Mouse (Mus musculus) heart, postnatal 0 days (tissue): ENCODE data around the gene Sesn3. TPM values are rescaled to one million over a fixed set of nuclear protein-coding genes. Genes with fewer than 3 reads are reported as not detected.

ENCODE experiments used
- ATAC-seq: fragments of 200-750 bp; cut with Nextera tagmentation; 2 replicates; pipeline ENCODE4 v1.8.0; 2017; ENCODE audit warnings: low read depth, moderate number of reproducible peaks, moderate library complexity; ENCODE audit not compliant: insufficient read depth
- DNase-seq: peaks from one replicate; pipeline ENCODE4 v3.0.0-alpha.2; 2016; ENCODE audit warnings: low spot score
- H3K27ac ChIP-seq: fragments of 300-500 bp; sonication (generic); 2 replicates; pipeline ENCODE4 v1.5.1; 2014; ENCODE audit warnings: low read depth, mild to moderate bottlenecking
- H3K27me3 ChIP-seq: fragments of 300-500 bp; sonication (generic); 2 replicates; pipeline ENCODE4 v1.6.1; 2014; ENCODE audit warnings: low read length, mixed read lengths; ENCODE audit not compliant: control insufficient read depth, insufficient read depth
- H3K36me3 ChIP-seq: fragments of 300-500 bp; sonication (generic); replicated peaks from 2 replicates; pipeline ENCODE4 v1.6.1; 2014; ENCODE audit warnings: low read length, mixed read lengths; ENCODE audit not compliant: control insufficient read depth, insufficient read depth
- H3K4me1 ChIP-seq: fragments of 300-500 bp; sonication (generic); 2 replicates; pipeline ENCODE4 v1.6.1; 2014; ENCODE audit warnings: antibody characterized with exemption; ENCODE audit not compliant: control insufficient read depth, insufficient read depth
- H3K4me2 ChIP-seq: fragments of 300-500 bp; sonication (generic); 2 replicates; pipeline ENCODE4 v1.6.1; 2014; ENCODE audit warnings: low read depth, mild to moderate bottlenecking, low read length, moderate library complexity
- H3K4me3 ChIP-seq: fragments of 300-500 bp; sonication (generic); 2 replicates; pipeline ENCODE4 v1.5.1; 2014; ENCODE audit warnings: low read depth, low read length
- H3K9ac ChIP-seq: fragments of 300-500 bp; sonication (generic); replicated peaks from 2 replicates; pipeline ENCODE4 v1.6.1; 2014; ENCODE audit warnings: low read depth, low read length, mixed read lengths
- H3K9me3 ChIP-seq: fragments of 300-500 bp; sonication (generic); replicated peaks from 2 replicates; pipeline ENCODE4 v1.6.1; 2016; ENCODE audit warnings: low read length; ENCODE audit not compliant: control insufficient read depth
- CTCF ChIP-seq: IDR thresholded peaks from 2 replicates; pipeline ENCODE4 v1.5.1; 2016; ENCODE audit warnings: antibody characterized with exemption, control low read depth, low read depth
- EP300 ChIP-seq: IDR thresholded peaks from 2 replicates; pipeline ENCODE4 v1.6.1; 2016; ENCODE audit warnings: antibody characterized with exemption, low read depth
- WGBS: fragments of 180-500 bp; shearing (Covaris S2); extraction: QIAGEN DNeasy Blood & Tissue Kit; methylation state at CpG from one replicate; pipeline ENCODE4 v1.1.7; 2014; 5-methylcytosine and 5-hydroxymethylcytosine counted together
- polyA plus RNA-seq: library from polyadenylated mRNA; unstranded; fragments of >200 nt; fragmentation: Nextera tagmentation; extraction: Ambion mirVana; gene quantifications from 2 replicates; pipeline ENCODE4 v1.2.1, GENCODE M21; 2015
- total RNA-seq: library from RNA; depleted of rRNA; stranded (reverse); fragments of >200 nt; gene quantifications from 2 replicates; pipeline ENCODE4 v1.2.3, GENCODE M21; 2014; ENCODE audit warnings: low replicate concordance

Gene Sesn3
- total and polyA plus RNA-seq, 2 experiments from 2014 or later = 5.7 to 17.0 TPM

DNA sequence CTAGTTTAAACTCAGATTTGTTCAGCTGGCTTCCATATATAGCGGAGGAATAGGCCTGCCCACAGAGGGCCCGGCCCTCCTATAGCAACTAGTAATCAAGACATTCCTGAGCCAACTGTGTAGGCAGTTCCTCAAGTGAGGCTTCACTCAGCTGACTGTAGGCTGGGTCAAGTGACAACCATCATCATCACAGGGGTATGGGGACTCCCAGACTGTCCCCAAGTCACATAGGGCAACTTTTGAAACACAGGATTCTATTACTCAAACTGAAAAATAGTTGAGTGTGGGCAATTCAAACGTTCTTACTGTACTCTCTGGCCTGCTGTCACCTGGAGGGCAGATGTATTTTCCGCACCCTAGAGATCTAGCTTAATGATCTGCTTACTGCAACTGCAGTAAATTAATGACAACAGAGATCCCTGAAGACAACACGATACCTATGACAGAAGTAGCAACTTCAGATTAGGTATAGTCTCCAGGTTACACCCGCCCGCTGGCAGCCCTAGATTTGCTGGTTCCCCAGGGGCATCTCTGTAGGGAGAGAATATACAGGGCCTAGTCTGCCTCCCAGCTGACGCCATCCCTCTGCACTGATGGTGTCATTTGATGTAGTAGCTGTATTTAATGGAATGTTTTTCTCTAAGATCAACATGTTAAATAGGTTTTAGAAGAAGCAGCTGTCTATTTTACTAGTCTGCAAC is 87.4 kb downstream of the Sesn3 start:
- DNase-seq (no peak), ATAC-seq (no peak)
- Histone ChIP-seq H3K9ac (no peak overlapping the region), H3K36me3 (no peaks in the 10 kb centered on the region), H3K4me2 (no peak overlapping the region), H3K9me3 (no peaks in the 10 kb centered on the region), H3K27ac (no peak overlapping the region), H3K4me3 (no peak overlapping the region), H3K27me3 (no peaks in the 10 kb centered on the region), H3K4me1 (no peaks in the 10 kb centered on the region; the same call in 1 of the 2 replicates)
- TF ChIP-seq CTCF (no peak), EP300 (no peak)
- WGBS = 87% methylated on average over 8 of the region's 8 CpGs

- no peaks in the 10 kb centered on the region for H3K27me3 ChIP-seq
- no peak overlapping the region for H3K9ac ChIP-seq
- no peak for DNase-seq
- no peaks in the 10 kb centered on the region; the same call in 1 of the 2 replicates for H3K4me1 ChIP-seq
- no peak overlapping the region for H3K4me2 ChIP-seq
- H3K4me3 ChIP-seq = no peak overlapping the region
- TF ChIP-seq CTCF (no peak), EP300 (no peak)
- no peaks in the 10 kb centered on the region for H3K36me3 ChIP-seq
- no peak overlapping the region for H3K27ac ChIP-seq
- no peak; the same call in 1 of the 2 replicates for ATAC-seq
- 77% methylated on average over 6 of the region's 6 CpGs for WGBS
- H3K9me3 ChIP-seq = no peaks in the 10 kb centered on the region
These were observed 88.7 kb downstream of the Sesn3 start for GRCm38 (mm10) chr9:14363540-14363939.

- H3K4me2 ChIP-seq = no peak overlapping the region
- H3K4me1 ChIP-seq = no peaks in the 10 kb centered on the region; the same call in 1 of the 2 replicates
- H3K9ac ChIP-seq = no peak overlapping the region
- no peak for DNase-seq
- ATAC-seq = no peak
- H3K27me3 ChIP-seq = no peaks in the 10 kb centered on the region
- 91% methylated on average over 9 of the region's 9 CpGs for WGBS
- no peak for TF ChIP-seq EP300
- no peak for TF ChIP-seq CTCF
- peak overlapping the region; percentile 73 for H3K27ac ChIP-seq
- H3K4me3 ChIP-seq = no peak overlapping the region
- H3K36me3 ChIP-seq = no peaks in the 10 kb centered on the region; the same call in 1 of the 2 replicates
- H3K9me3 ChIP-seq = no peaks in the 10 kb centered on the region
These were observed 89.9 kb downstream of the Sesn3 start for GRCm38 (mm10) chr9:14364719-14365118.

- DNase-seq (peak; percentile 9), ATAC-seq (peak; percentile 53; the same call in 1 of the 2 replicates)
- no peak overlapping the region for H3K4me3 ChIP-seq
- H3K36me3 ChIP-seq = no peaks in the 10 kb centered on the region; the same call in 1 of the 2 replicates
- H3K4me2 ChIP-seq = no peak overlapping the region
- 42% methylated on average over 4 of the region's 4 CpGs for WGBS
- H3K9me3 ChIP-seq = no peaks in the 10 kb centered on the region
- TF ChIP-seq CTCF (no peak), EP300 (no peak)
- peak overlapping the region; percentile 73 for H3K27ac ChIP-seq
- H3K9ac ChIP-seq = no peak overlapping the region
- H3K4me1 ChIP-seq = no peaks in the 10 kb centered on the region; the same call in 1 of the 2 replicates
- no peaks in the 10 kb centered on the region for H3K27me3 ChIP-seq
These were observed 90.7 kb downstream of the Sesn3 start for GRCm38 (mm10) chr9:14365481-14366125.

- H3K36me3 ChIP-seq = no peaks in the 10 kb centered on the region; the same call in 1 of the 2 replicates
- H3K27ac ChIP-seq = no peak overlapping the region
- no peak overlapping the region for H3K9ac ChIP-seq
- H3K27me3 ChIP-seq = no peaks in the 10 kb centered on the region
- H3K4me3 ChIP-seq = no peak overlapping the region
- no peak for ATAC-seq
- H3K4me2 ChIP-seq = no peak overlapping the region
- H3K9me3 ChIP-seq = no peaks in the 10 kb centered on the region
- WGBS = 89% methylated on average over 4 of the region's 4 CpGs
- H3K4me1 ChIP-seq = no peaks in the 10 kb centered on the region; the same call in 1 of the 2 replicates
- DNase-seq = no peak
- TF ChIP-seq CTCF (no peak), EP300 (no peak)
These were observed 93.0 kb downstream of the Sesn3 start for GRCm38 (mm10) chr9:14367850-14368249.

DNA sequence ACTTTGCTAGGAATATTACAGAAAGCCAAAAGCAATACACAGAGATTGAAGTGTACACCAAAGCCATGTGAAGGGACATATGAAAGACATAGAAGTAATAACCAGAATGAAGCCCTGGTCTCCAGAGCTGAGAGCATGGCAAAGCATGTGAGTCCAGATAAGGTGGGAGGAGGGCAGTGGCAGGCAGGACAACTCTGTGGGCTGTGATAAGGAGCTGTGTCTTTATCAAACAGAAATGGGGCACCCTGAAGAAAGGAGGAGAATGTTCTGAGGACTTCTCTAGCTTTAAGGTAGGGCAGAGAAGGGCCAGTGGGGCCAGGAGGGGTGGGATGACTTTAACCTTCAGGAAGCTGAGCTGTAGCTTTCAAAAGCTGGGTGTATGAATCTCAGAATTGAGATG is 94.4 kb downstream of the Sesn3 start:
- H3K27me3 ChIP-seq = no peaks in the 10 kb centered on the region
- TF ChIP-seq CTCF (no peak), EP300 (no peak)
- H3K4me1 ChIP-seq = no peaks in the 10 kb centered on the region; the same call in 1 of the 2 replicates
- ATAC-seq (no peak), DNase-seq (no peak)
- H3K9me3 ChIP-seq = no peaks in the 10 kb centered on the region
- no peak overlapping the region for H3K4me2 ChIP-seq
- no peaks in the 10 kb centered on the region; the same call in 1 of the 2 replicates for H3K36me3 ChIP-seq
- H3K4me3 ChIP-seq = no peak overlapping the region
- no peak overlapping the region for H3K27ac ChIP-seq
- no peak overlapping the region for H3K9ac ChIP-seq
